Mouse (Mus musculus): ENCODE measurements at regions not wholly inside any gene's neighbourhood (a gene's known extent, or its start where the extent isn't known, plus 50 kb on each side); places are given as distances from the start of the nearest gene placed in this dataset.

DNA sequence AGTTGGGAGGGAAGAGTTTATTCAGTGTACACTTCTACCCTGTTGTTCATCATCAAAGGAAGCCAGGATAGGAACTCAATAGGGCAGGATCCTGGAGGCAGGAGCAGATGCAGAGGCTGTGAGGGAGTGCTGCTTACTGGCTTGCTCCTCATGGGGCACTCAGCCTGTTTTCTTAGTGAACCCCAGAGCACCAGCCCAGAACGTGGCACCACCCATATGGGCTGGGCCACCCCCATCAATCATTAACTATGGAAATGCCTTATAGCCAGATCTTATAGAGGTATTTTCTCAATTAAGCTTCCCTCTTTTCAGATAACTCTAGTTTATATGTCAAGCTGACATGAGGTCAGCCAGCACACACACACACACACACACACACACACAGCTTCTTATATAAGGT, 103.6 kb upstream of the Aldh1b1 start:
- intact Hi-C loops (cut with DNase I) = no loop called here
- no peak for TF ChIP-seq CTCF (IDR thresholded peaks at IDR 0.05)
- DNase-seq (ENCODE audit: extremely low spot score in 1 of 2, low spot score in 2 of 2) = no peak
- no peak overlapping the region for H3K4me3 ChIP-seq
- no peak overlapping the region for H3K27ac ChIP-seq

DNA sequence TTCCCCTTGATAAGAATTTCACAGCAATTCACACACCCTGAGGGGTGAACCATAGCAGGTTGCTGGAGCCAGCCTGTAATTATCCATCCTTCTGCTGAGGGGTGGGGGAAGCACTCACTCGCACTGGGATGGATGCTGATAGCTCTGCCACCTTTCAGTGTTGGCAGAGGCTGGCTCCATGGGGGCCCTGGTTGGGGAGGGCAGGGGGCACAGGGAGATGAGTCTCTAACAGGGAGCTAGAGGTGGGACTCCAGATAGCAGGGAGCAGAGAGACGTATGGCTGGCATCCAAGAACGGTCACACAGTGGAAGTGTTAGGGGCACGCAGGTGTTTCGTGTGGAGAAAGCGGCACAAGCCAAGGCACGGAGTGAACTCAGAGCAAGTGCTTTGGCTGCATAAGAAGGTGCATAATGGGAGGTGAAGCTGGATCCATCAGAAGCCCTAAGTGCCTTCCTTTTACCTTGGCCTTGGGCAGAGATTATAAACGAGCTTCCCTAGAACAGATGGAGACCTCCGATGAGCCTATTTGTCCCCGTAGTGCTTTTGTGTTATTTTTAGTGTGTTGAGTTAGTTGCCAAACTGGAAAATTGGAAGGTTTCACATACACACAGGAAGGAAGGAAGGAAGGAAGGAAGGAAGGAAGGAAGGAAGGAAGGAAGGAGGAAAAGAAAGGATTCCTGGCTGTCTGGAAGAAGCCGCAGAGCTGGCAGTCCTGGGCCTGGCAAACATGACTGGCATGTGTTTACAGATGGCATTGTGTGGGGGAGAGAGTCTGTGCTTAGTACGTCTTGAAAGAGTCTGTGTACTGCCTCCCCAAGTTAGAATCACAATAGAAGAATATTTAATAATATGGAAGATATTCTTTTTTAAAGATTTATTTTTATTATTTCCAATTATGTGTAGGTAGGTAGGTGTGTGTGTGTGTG, 108.6 kb upstream of the Aldh1b1 start:
- intact Hi-C loops (cut with DNase I) = no loop called here
- H3K4me3 ChIP-seq = no peak overlapping the region
- no peak overlapping the region for H3K27ac ChIP-seq
- TF ChIP-seq CTCF (IDR thresholded peaks at IDR 0.05) = no peak
- no peak for DNase-seq (ENCODE audit: extremely low spot score in 1 of 2, low spot score in 2 of 2)

DNA sequence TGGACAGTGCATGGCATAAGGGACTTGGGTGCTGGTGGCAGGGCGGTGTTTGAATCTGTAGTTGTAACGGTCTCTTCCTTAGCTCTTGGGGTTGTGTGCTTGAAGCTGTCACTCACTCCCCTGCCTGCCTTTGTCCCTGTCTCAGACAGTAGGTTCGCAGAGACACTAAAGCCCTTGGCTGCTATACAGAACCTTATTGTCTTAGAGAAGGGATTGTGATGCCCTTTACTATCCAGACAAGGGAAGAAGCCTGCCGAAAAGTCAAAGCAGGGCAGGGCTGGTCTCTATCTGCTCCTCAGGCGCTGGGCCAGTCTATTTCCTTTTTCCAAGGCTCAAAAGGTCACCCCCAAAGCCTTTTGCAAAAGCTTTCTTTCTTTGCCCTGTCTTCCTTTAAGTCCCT, 109.2 kb upstream of the Aldh1b1 start:
- Histone ChIP-seq H3K4me3 (no peak overlapping the region), H3K27ac (no peak overlapping the region)
- no peak for DNase-seq (ENCODE audit: extremely low spot score in 1 of 2, low spot score in 2 of 2)
- no peak for TF ChIP-seq CTCF (IDR thresholded peaks at IDR 0.05)
- intact Hi-C loops (cut with DNase I) = no loop called here

GRCm38 (mm10) chr4:45688233-45688632, 110.6 kb upstream of the Aldh1b1 start:
- intact Hi-C loops (cut with DNase I) = no loop called here

GRCm38 (mm10) chr4:45685031-45685430, 113.8 kb upstream of the Aldh1b1 start:
- DNase-seq (ENCODE audit: extremely low spot score in 1 of 2, low spot score in 2 of 2) = no peak
- no peak for TF ChIP-seq CTCF (IDR thresholded peaks at IDR 0.05)
- H3K4me3 ChIP-seq = no peak overlapping the region
- H3K27ac ChIP-seq = no peak overlapping the region
- intact Hi-C loops (cut with DNase I) = no loop called here

More at GRCm38 (mm10) chr4:45688233-45688632, 110.6 kb upstream of the Aldh1b1 start:
- no peak for DNase-seq (ENCODE audit: extremely low spot score in 1 of 2, low spot score in 2 of 2)
- no peak for TF ChIP-seq CTCF (IDR thresholded peaks at IDR 0.05)
- Histone ChIP-seq H3K4me3 (no peak overlapping the region), H3K27ac (no peak overlapping the region)

- no peak overlapping the region for H3K4me3 ChIP-seq
- intact Hi-C loops (cut with DNase I) = no loop called here
- no peak for TF ChIP-seq CTCF (IDR thresholded peaks at IDR 0.05)
- no peak for DNase-seq (ENCODE audit: extremely low spot score in 1 of 2, low spot score in 2 of 2)
- H3K27ac ChIP-seq = no peak overlapping the region
These were observed 115.6 kb upstream of the Aldh1b1 start for GRCm38 (mm10) chr4:45683205-45683604.

DNA sequence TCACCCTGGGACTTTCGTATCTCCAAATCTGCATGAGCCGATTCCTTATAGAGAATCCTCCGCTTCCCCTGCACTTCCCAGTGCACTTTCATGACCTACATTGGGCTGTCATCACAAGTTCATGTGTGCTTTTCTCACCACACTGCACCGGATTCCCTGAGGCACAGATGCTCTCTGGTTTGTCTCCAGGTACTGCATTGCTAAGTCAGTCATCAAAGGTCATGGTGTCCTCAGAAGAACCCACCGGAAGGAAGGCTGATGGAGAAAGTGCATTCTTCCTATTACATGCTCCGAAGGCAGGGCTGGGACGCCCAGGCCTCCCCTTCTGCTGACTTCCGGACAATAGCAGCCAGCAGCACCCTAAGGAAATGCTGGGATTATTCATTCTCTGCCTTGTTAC, 116.1 kb upstream of the Aldh1b1 start:
- intact Hi-C loops (cut with DNase I) = no loop called here
- TF ChIP-seq CTCF (IDR thresholded peaks at IDR 0.05) = no peak
- DNase-seq (ENCODE audit: extremely low spot score in 1 of 2, low spot score in 2 of 2) = no peak

DNA sequence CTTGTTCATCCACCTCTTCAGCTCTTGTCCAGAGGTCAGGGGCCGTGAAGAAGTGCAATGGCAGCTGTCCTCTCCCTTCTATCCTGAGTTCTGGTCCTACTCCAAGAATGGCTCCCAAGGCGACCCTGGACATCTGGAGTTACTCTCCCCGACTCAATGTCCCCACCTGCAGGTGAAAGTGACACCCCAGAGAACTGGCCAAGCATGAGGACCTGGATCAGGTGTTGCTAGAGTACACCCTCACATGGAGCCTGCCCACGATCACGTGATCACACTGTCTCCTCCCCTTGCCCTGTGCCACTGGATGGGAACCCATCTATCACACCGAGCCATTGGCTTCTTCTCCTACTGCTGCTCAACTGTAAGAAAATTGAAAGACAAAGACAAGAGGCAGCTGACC, 122.7 kb upstream of the Aldh1b1 start:
- H3K27ac ChIP-seq = no peak overlapping the region
- intact Hi-C loops (cut with DNase I) = no loop called here

More for the DNA sequence above, 116.1 kb upstream of the Aldh1b1 start:
- no peak overlapping the region for H3K27ac ChIP-seq
- H3K4me3 ChIP-seq = no peak overlapping the region

GRCm38 (mm10) chr4:45674291-45674690, 124.5 kb upstream of the Aldh1b1 start:
- no peak for TF ChIP-seq CTCF (IDR thresholded peaks at IDR 0.05)
- no peak for DNase-seq (ENCODE audit: extremely low spot score in 1 of 2, low spot score in 2 of 2)
- Histone ChIP-seq H3K4me3 (no peak overlapping the region), H3K27ac (no peak overlapping the region)
- intact Hi-C loops (cut with DNase I) = no loop called here

More for the DNA sequence above, 122.7 kb upstream of the Aldh1b1 start:
- no peak overlapping the region for H3K4me3 ChIP-seq
- no peak for DNase-seq (ENCODE audit: extremely low spot score in 1 of 2, low spot score in 2 of 2)
- TF ChIP-seq CTCF (IDR thresholded peaks at IDR 0.05) = no peak; the same call in 1 of the 2 replicates

- no peak overlapping the region for H3K27ac ChIP-seq
- peak in 1 of 2 experiments; percentile 19 for DNase-seq (ENCODE audit: extremely low spot score in 1 of 2, low spot score in 2 of 2)
- intact Hi-C loops (cut with DNase I) = no loop called here
- no peak overlapping the region for H3K4me3 ChIP-seq
- no peak for TF ChIP-seq CTCF (IDR thresholded peaks at IDR 0.05)
These were observed 125.6 kb upstream of the Aldh1b1 start for GRCm38 (mm10) chr4:45673081-45673819.

- Histone ChIP-seq H3K27ac (no peak overlapping the region), H3K4me3 (no peak overlapping the region)
- TF ChIP-seq CTCF (IDR thresholded peaks at IDR 0.05) = no peak
- intact Hi-C loops (cut with DNase I) = no loop called here
- no peak for DNase-seq (ENCODE audit: extremely low spot score in 1 of 2, low spot score in 2 of 2)
These were observed 126.4 kb upstream of the Aldh1b1 start for GRCm38 (mm10) chr4:45672262-45673076.
